Mouse (Mus musculus) heart, embryonic 16.5 days (tissue): Measurements from ENCODE around the gene Cep128. TPM values are rescaled to one million over a fixed set of nuclear protein-coding genes. Genes with fewer than 3 reads are reported as not detected.

ENCODE experiments used
- ATAC-seq: fragments of 200-750 bp; cut with Nextera tagmentation; replicated peaks from 2 replicates; pipeline ENCODE4 v1.8.0; 2017; ENCODE audit warnings: moderate number of reproducible peaks; ENCODE audit not compliant: insufficient read depth, low FRiP score; ENCODE audit errors: extremely low read depth
- H3K27ac ChIP-seq: fragments of 300-500 bp; sonication (generic); 2 replicates; pipeline ENCODE4 v1.5.1; 2014; ENCODE audit warnings: mild to moderate bottlenecking, low read length, control low read depth, moderate library complexity
- H3K27me3 ChIP-seq: fragments of 300-500 bp; sonication (generic); 2 replicates; pipeline ENCODE4 v1.6.1; 2014; ENCODE audit warnings: low read length, mixed read lengths; ENCODE audit not compliant: control insufficient read depth, insufficient read depth
- H3K36me3 ChIP-seq: fragments of 300-500 bp; sonication (generic); 2 replicates; pipeline ENCODE4 v1.6.1; 2014; ENCODE audit not compliant: control insufficient read depth, insufficient read depth
- H3K4me1 ChIP-seq: fragments of 300-500 bp; sonication (generic); 2 replicates; pipeline ENCODE4 v1.6.1; 2014; ENCODE audit warnings: low read length, mixed read lengths; ENCODE audit not compliant: control insufficient read depth, insufficient read depth
- H3K4me2 ChIP-seq: fragments of 300-500 bp; sonication (generic); 2 replicates; pipeline ENCODE4 v1.6.1; 2014; ENCODE audit warnings: low read depth, mild to moderate bottlenecking, control low read depth, low read length
- H3K4me3 ChIP-seq: fragments of 300-500 bp; sonication (generic); 2 replicates; pipeline ENCODE4 v1.5.1; 2014; ENCODE audit warnings: mild to moderate bottlenecking, control low read depth, low read length
- H3K9ac ChIP-seq: fragments of 300-500 bp; sonication (generic); 2 replicates; pipeline ENCODE4 v1.6.1; 2014; ENCODE audit warnings: low read length, control low read depth
- H3K9me3 ChIP-seq: fragments of 300-500 bp; sonication (generic); replicated peaks from 2 replicates; pipeline ENCODE4 v1.6.1; 2016; ENCODE audit warnings: low read length; ENCODE audit not compliant: control insufficient read depth
- WGBS: fragments of 180-500 bp; shearing (Covaris S2); extraction: QIAGEN DNeasy Blood & Tissue Kit; methylation state at CpG from one replicate; pipeline ENCODE4 v1.1.7; 2014; 5-methylcytosine and 5-hydroxymethylcytosine counted together
- polyA plus RNA-seq: library from polyadenylated mRNA; unstranded; fragments of >200 nt; fragmentation: Nextera tagmentation; extraction: Ambion mirVana; gene quantifications from 2 replicates; pipeline ENCODE4 v1.2.1, GENCODE M21; 2015

Cep128 gene
- polyA plus RNA-seq, 1 experiment from 2014 or later = 14.7 TPM

GRCm38 (mm10) chr12:91254831-91255230, 129.4 kb downstream of the Cep128 start:
- no peak overlapping the region for H3K4me3 ChIP-seq
- no peaks in the 10 kb centered on the region for H3K4me1 ChIP-seq
- 93% methylated on average over 6 of the region's 6 CpGs for WGBS
- no peak overlapping the region for H3K9ac ChIP-seq
- no peaks in the 10 kb centered on the region for H3K27me3 ChIP-seq
- H3K27ac ChIP-seq = no peak overlapping the region
- no peaks in the 10 kb centered on the region for H3K9me3 ChIP-seq
- no peaks in the 10 kb centered on the region for H3K36me3 ChIP-seq
- no peak overlapping the region for H3K4me2 ChIP-seq
- no peak for ATAC-seq

GRCm38 (mm10) chr12:91220609-91221008, 163.6 kb downstream of the Cep128 start:
- ATAC-seq = no peak
- Histone ChIP-seq H3K4me1 (no peaks in the 10 kb centered on the region), H3K4me2 (no peak overlapping the region), H3K27ac (no peak overlapping the region), H3K9me3 (no peaks in the 10 kb centered on the region), H3K27me3 (no peaks in the 10 kb centered on the region), H3K9ac (no peak overlapping the region), H3K36me3 (no peaks in the 10 kb centered on the region), H3K4me3 (no peak overlapping the region)
- 89% methylated on average over 7 of the region's 7 CpGs for WGBS

DNA sequence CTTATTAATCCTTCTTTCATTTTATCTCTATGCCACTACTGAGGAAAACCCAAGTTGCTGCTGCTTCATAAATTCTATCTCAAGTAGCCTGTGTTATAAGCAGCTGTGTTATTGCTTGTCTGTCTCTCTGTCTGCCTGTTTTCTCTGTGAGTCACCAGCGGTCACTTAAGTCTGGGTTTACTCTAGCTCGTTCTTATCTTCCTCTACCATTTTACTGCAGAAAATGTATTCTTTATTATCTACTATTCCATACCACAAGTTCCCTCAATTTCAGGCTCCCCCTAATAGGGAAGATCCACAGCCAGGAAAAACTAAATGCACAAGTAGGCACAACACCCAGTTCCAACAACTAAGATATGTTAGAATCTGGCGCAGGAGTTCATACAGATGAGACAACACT, 178.7 kb downstream of the Cep128 start:
- no peak overlapping the region for H3K4me3 ChIP-seq
- H3K27me3 ChIP-seq = no peaks in the 10 kb centered on the region
- H3K36me3 ChIP-seq = no peaks in the 10 kb centered on the region
- no peaks in the 10 kb centered on the region for H3K9me3 ChIP-seq
- ATAC-seq = no peak
- no peak overlapping the region for H3K4me2 ChIP-seq
- 68% methylated on average over 3 of the region's 3 CpGs for WGBS
- H3K4me1 ChIP-seq = no peaks in the 10 kb centered on the region
- no peak overlapping the region for H3K9ac ChIP-seq
- H3K27ac ChIP-seq = no peak overlapping the region

- WGBS = 84% methylated on average over 3 of the region's 3 CpGs
- Histone ChIP-seq H3K4me1 (no peaks in the 10 kb centered on the region), H3K9ac (no peak overlapping the region), H3K4me3 (no peak overlapping the region), H3K4me2 (no peak overlapping the region), H3K27me3 (no peaks in the 10 kb centered on the region), H3K36me3 (no peaks in the 10 kb centered on the region), H3K27ac (no peak overlapping the region), H3K9me3 (no peaks in the 10 kb centered on the region)
- no peak for ATAC-seq
Observed at GRCm38 (mm10) chr12:91204330-91204729, 179.9 kb downstream of the Cep128 start.

- Histone ChIP-seq H3K4me1 (no peaks in the 10 kb centered on the region), H3K9ac (no peak overlapping the region), H3K9me3 (no peaks in the 10 kb centered on the region), H3K4me2 (no peak overlapping the region), H3K36me3 (no peaks in the 10 kb centered on the region), H3K27me3 (no peaks in the 10 kb centered on the region), H3K4me3 (no peak overlapping the region), H3K27ac (no peak overlapping the region)
- 82% methylated on average over 1 of the region's 1 CpGs for WGBS
- no peak for ATAC-seq
Observed at GRCm38 (mm10) chr12:91202496-91202895, 181.7 kb downstream of the Cep128 start.

GRCm38 (mm10) chr12:91189111-91189510, 195.1 kb downstream of the Cep128 start:
- no peak overlapping the region for H3K4me3 ChIP-seq
- ATAC-seq = no peak
- H3K4me1 ChIP-seq = no peaks in the 10 kb centered on the region
- H3K9me3 ChIP-seq = no peaks in the 10 kb centered on the region
- WGBS = 80% methylated on average over 4 of the region's 4 CpGs
- no peak overlapping the region for H3K4me2 ChIP-seq
- H3K36me3 ChIP-seq = no peaks in the 10 kb centered on the region
- no peaks in the 10 kb centered on the region for H3K27me3 ChIP-seq
- H3K27ac ChIP-seq = no peak overlapping the region
- H3K9ac ChIP-seq = no peak overlapping the region

- H3K36me3 ChIP-seq = no peaks in the 10 kb centered on the region
- no peaks in the 10 kb centered on the region for H3K27me3 ChIP-seq
- WGBS = 67% methylated on average over 5 of the region's 5 CpGs
- H3K4me2 ChIP-seq = no peak overlapping the region
- H3K4me3 ChIP-seq = no peak overlapping the region
- H3K9me3 ChIP-seq = no peaks in the 10 kb centered on the region
- no peak for ATAC-seq
- no peak overlapping the region for H3K27ac ChIP-seq
- no peak overlapping the region for H3K9ac ChIP-seq
- no peaks in the 10 kb centered on the region for H3K4me1 ChIP-seq
Observed at GRCm38 (mm10) chr12:91185564-91185963, 198.6 kb downstream of the Cep128 start.

- H3K9me3 ChIP-seq = no peaks in the 10 kb centered on the region
- no peak overlapping the region for H3K27ac ChIP-seq
- no peaks in the 10 kb centered on the region for H3K4me1 ChIP-seq
- H3K27me3 ChIP-seq = no peaks in the 10 kb centered on the region
- 87% methylated on average over 1 of the region's 1 CpGs for WGBS
- no peak for ATAC-seq
- H3K4me2 ChIP-seq = no peak overlapping the region
- H3K36me3 ChIP-seq = no peaks in the 10 kb centered on the region
- H3K9ac ChIP-seq = no peak overlapping the region
- no peak overlapping the region for H3K4me3 ChIP-seq
Observed at GRCm38 (mm10) chr12:91184616-91185015, 199.6 kb downstream of the Cep128 start.

GRCm38 (mm10) chr12:91183928-91184327, 200.3 kb downstream of the Cep128 start:
- no peak overlapping the region for H3K4me2 ChIP-seq
- ATAC-seq = no peak
- whole genome bisulfite sequencing = 56% methylated on average over 2 of the region's 2 CpGs
- H3K4me3 ChIP-seq = no peak overlapping the region
- no peaks in the 10 kb centered on the region for H3K9me3 ChIP-seq
- no peak overlapping the region for H3K9ac ChIP-seq
- H3K36me3 ChIP-seq = no peaks in the 10 kb centered on the region
- H3K4me1 ChIP-seq = no peaks in the 10 kb centered on the region
- no peaks in the 10 kb centered on the region for H3K27me3 ChIP-seq
- H3K27ac ChIP-seq = no peak overlapping the region
